Mouse (Mus musculus): ENCODE results near the gene Ccdc24. TPM values are rescaled to one million over a fixed set of nuclear protein-coding genes. Genes with fewer than 3 reads are reported as not detected.

Ccdc24 gene
- total and polyA plus RNA-seq, 3 experiments, result 0.19 to 0.36 TPM; not detected in 1

- no peak for TF ChIP-seq ZMIZ1 (IDR thresholded peaks at IDR 0.05; ENCODE audit: low read depth, low read length)
Observed at GRCm38 (mm10) chr4:117915489-117916105, 43.2 kb upstream of the Ccdc24 start (continued).

GRCm38 (mm10) chr4:117914591-117915442, 42.5 kb upstream of the Ccdc24 start, which contains the start of gene Ipo13:
Gene Ipo13, minus strand, starts transcription at chr4:117914999.
- Histone ChIP-seq H3K36me3 (ENCODE audit: control insufficient read depth in 1 of 2, insufficient read depth in 2 of 2, low read length in 2 of 2) (peaks cover 0 to 34% of the 10 kb centered on the region in 2 experiments; a peak in 2 of 4 replicates), H3K4me1 (ENCODE audit: control insufficient read depth in 1 of 2, insufficient read depth in 2 of 2, low read length in 2 of 2) (peaks cover 13 to 33% of the 10 kb centered on the region in 2 experiments), H3K79me2 (ENCODE audit: control insufficient read depth, insufficient read depth, low read length, poor library complexity) (peaks cover 39% of the 10 kb centered on the region), H3K9ac (ENCODE audit: control insufficient read depth, low read depth, low read length, poor library complexity, severe bottlenecking) (peak within 1 kb of the TSS; percentile 75), H3K9me3 (replicated peaks; ENCODE audit: insufficient read depth, low read length) (no peaks in the 10 kb centered on the region), H3K27ac (ENCODE audit: control insufficient read depth, low read depth, low read length) (peak within 1 kb of the TSS; percentile 80), H3K4me3 (ENCODE audit: control insufficient read depth in 1 of 2, insufficient read depth in 1 of 2, low read depth in 2 of 2, low read length in 2 of 2) (peak within 1 kb of the TSS; percentile 90 to 96), H3K27me3 (ENCODE audit: control insufficient read depth in 1 of 2, insufficient read depth in 2 of 2, low read length in 2 of 2) (no peaks in the 10 kb centered on the region)
- DNase-seq (ENCODE audit: low read depth, low spot score), result peak; percentile 97
- TF ChIP-seq USF1 (IDR thresholded peaks at IDR 0.05; ENCODE audit: low read depth, low read length), result peak; percentile 85
- TF ChIP-seq MAZ (IDR thresholded peaks at IDR 0.05; ENCODE audit: low read depth, low read length), result peak; percentile 81
- no peak for TF ChIP-seq CHD2 (IDR thresholded peaks at IDR 0.05; ENCODE audit: low read length)
- TF ChIP-seq MAX (IDR thresholded peaks at IDR 0.05; ENCODE audit: low read length), result peak; percentile 99
- TF ChIP-seq GATA1 (IDR thresholded peaks at IDR 0.05; ENCODE audit: low read depth, low read length), result no peak
- peak; percentile 99 for TF ChIP-seq MXI1 (IDR thresholded peaks at IDR 0.05; ENCODE audit: low read depth, low read length)
- no peak for TF ChIP-seq GABPA (IDR thresholded peaks at IDR 0.05; ENCODE audit: low read depth, low read length)
- no peak for TF ChIP-seq E2F4 (IDR thresholded peaks at IDR 0.05; ENCODE audit: borderline replicate concordance, low read depth, low read length)
- no peak for TF ChIP-seq ZNF384 (IDR thresholded peaks at IDR 0.05; ENCODE audit: low read depth, low read length)
- peak; percentile 99 for TF ChIP-seq HCFC1 (IDR thresholded peaks at IDR 0.05; ENCODE audit: low read depth, low read length)
- TF ChIP-seq ZC3H11A (IDR thresholded peaks at IDR 0.05; ENCODE audit: low read depth, low read length), result no peak
- no peak; the same call in 1 of the 2 replicates for TF ChIP-seq CHD1 (IDR thresholded peaks at IDR 0.05; ENCODE audit: low read depth, low read length)
- no peak for TF ChIP-seq RAD21 (IDR thresholded peaks at IDR 0.05; ENCODE audit: low read depth, low read length)
- TF ChIP-seq TAL1 (IDR thresholded peaks at IDR 0.05; ENCODE audit: low read length), result no peak
- peak in 1 of 3 experiments; percentile 8; a peak in 1 of 6 replicates for TF ChIP-seq CTCF (IDR thresholded peaks at IDR 0.05 in 2 of 3, conservative IDR thresholded peaks at IDR 0.05 in 1 of 3; ENCODE audit: control insufficient read depth in 1 of 3, insufficient read depth in 1 of 3, low read depth in 2 of 3, low read length in 3 of 3, poor library complexity in 1 of 3, severe bottlenecking in 1 of 3)
- TF ChIP-seq MEF2A (IDR thresholded peaks at IDR 0.05; ENCODE audit: extremely low read depth, insufficient replicate concordance, low read depth, low read length, poor library complexity, severe bottlenecking), result no peak
- peak; percentile 86 for TF ChIP-seq POLR2AphosphoS2 (IDR thresholded peaks at IDR 0.05; ENCODE audit: low read length)
- TF ChIP-seq ETS1 (IDR thresholded peaks at IDR 0.05; ENCODE audit: low read depth, low read length), result 0 out of 2 replicates have a peak, but pooled peaks have one; percentile 31
- no peak for TF ChIP-seq JUND (IDR thresholded peaks at IDR 0.05; ENCODE audit: low read depth, low read length)
- TF ChIP-seq MYB (IDR thresholded peaks at IDR 0.05; ENCODE audit: low read depth, low read length), result no peak
- TF ChIP-seq POLR2A (IDR thresholded peaks at IDR 0.05; ENCODE audit: control insufficient read depth in 1 of 2, insufficient read depth in 1 of 2, low read depth in 1 of 2, low read length in 2 of 2, poor library complexity in 1 of 2), result peak; percentile 26 to 79; a peak in 3 of 4 replicates
- TF ChIP-seq MAFK (IDR thresholded peaks at IDR 0.05; ENCODE audit: borderline replicate concordance, low read depth, low read length), result no peak
- TF ChIP-seq POLR2AphosphoS5 (IDR thresholded peaks at IDR 0.05; ENCODE audit: borderline replicate concordance, low read depth, low read length), result no peak
- no peak for TF ChIP-seq UBTF (IDR thresholded peaks at IDR 0.05; ENCODE audit: borderline replicate concordance, insufficient read depth, low read depth, low read length)
- no peak for TF ChIP-seq NRF1 (IDR thresholded peaks at IDR 0.05; ENCODE audit: insufficient read depth, low read depth, low read length, poor library complexity, severe bottlenecking)
- TF ChIP-seq TBP (IDR thresholded peaks at IDR 0.05; ENCODE audit: low read depth, low read length), result peak; percentile 48
- TF ChIP-seq TCF12 (IDR thresholded peaks at IDR 0.05; ENCODE audit: low read depth, low read length), result peak; percentile 33
- peak; percentile 91 for TF ChIP-seq KAT2A (conservative IDR thresholded peaks at IDR 0.05; ENCODE audit: low read depth, low read length)
- no peak for TF ChIP-seq USF2 (IDR thresholded peaks at IDR 0.05; ENCODE audit: borderline replicate concordance in 1 of 2, insufficient read depth in 1 of 2, low read depth in 1 of 2, low read length in 2 of 2)
- no peak for TF ChIP-seq ZKSCAN1 (IDR thresholded peaks at IDR 0.05; ENCODE audit: low read depth, low read length)
- peak; percentile 69 for TF ChIP-seq NELFE (IDR thresholded peaks at IDR 0.05; ENCODE audit: low read depth, low read length)

Data from MEL (cell line).